Mouse (Mus musculus) left cerebral cortex, adult 11 months (tissue): ENCODE results near the gene Banf1.
"Not testable (repeated sequence)": the region's sequence is repeated elsewhere in the genome, so short reads cannot be mapped to it uniquely, and the experiment has no call there.

ENCODE experiments used
- DNase-seq: peaks from one replicate; pipeline ENCODE4 v3.0.0; 2022; ENCODE audit warnings: low spot score

Gene Banf1

DNA sequence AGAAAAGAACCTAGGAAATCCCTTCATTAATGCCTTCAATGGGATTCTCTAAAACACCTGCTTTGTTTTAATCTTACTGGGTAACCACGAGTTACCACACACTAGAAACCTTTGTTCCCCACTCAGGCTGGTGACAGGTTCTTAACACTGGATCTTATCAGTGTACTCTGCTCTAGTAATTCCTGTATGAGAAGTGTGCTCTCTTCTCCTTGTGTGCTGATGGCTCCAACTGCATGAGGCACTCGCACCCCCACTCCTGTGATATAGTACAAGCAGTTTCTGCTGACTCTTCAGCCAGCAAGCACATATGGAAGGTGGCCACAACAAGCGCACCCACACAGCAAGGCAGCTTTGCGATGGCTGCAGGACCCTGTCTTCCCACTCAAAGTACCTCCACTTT is 7.2 kb upstream of the Banf1 start:
- no peak for DNase-seq

DNA sequence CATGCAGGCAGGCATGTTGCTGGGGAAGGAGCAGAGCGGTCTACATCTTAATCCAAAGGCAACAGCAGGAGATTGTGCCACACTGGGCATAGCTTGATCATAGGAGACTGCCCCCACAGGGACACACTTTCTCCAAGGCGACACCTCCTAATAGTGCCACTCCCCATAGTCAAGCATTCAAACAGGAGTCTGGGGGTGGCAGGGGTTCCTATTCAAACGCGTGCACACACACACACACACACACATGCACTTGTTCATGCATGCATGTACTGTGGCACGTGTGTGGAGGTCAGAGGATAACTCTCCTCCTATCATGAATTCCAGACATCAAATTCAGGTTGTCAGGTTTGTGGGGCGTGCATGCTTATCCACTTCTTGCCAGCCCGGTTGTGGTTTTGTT is 5.8 kb upstream of the Banf1 start:
- no peak for DNase-seq

DNA sequence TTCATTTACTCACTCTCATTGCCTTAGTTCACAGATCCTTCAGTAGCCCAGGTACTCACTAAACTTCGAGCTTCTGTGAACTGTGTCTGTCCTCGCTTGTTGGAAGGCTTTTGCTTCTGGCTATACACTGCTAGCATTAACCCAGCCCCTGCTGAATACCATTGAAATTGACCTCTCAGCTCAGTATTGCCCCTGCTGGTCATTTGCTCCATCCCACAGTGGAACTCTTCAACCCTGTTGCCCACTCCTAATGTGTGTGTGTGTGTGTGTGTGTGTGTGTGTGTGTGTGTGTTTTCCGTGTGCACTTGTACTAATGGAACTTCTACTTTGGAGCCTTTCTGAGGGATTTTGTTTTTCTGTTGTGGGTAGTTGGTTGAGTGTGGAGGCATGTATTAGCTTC is 4.0 kb upstream of the Banf1 start:
- DNase-seq = no peak

DNA sequence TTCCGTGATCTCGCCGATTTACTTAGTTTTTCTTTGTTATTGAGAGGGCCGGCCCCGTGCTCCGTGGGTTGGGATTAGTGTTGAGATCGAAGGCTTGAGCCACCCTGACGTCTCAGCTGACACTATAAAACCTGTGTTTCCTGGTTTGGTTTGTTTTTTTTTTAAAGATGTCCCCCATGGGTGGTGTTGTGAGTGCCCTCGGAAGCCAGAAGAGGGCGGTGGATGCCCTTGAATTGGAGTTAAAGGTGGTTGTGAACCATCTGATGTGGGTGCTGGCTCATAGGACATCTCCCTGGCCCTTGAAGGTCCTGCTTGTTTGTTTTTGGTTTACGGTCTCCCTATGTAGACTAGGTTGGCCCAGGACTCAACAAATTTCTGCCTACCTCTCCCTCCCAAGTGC is 487 bp upstream of the Banf1 start:
- DNase-seq = no peak

DNA sequence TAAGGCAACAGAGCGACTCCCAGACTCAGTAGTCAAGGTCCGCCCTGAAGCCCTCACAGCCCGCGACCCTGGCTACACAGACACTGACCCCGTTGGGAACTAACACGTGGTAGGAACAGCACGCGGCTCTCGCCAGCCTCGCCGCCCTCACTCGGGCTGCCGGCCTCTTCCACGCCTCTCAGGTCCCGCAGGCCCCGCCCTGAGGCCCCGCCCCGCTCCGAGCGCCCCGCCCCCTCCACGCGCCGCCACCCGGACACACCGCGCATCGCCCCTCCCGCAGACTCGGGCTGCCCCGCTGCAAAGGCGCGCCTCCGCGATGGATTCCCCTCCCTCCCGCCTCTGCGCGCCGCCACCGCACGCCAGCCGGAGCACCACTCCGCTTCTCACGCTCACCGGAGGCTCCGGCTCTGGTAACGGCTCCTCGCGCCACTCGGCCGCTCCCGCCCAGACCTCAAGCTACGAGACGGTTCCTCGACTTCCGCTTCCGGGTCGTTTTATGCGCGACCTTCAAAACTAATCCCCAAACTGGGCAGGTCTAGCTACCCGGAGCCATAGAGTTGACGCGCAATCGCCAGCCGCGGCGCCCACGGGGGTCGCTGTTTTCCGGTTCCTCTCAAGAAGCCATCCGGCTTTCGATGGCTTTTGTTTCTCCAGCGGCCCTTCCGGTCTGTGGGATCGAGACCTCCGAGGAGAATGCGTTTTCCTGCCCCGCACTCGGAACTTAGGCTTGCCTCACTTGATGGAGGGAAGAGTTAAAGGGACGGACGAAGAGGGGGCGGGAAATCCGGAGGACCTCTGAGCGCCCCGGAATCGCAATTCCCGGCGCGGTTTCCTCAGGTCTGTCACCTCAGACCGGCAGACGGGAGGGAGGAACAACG is 554 bp downstream of the Banf1 start, which contains the start of gene Eif1ad:
Gene Eif1ad, plus strand, starts transcription at position 567 of the 878 bp plus-strand sequence.
- peak; percentile 88 for DNase-seq

DNA sequence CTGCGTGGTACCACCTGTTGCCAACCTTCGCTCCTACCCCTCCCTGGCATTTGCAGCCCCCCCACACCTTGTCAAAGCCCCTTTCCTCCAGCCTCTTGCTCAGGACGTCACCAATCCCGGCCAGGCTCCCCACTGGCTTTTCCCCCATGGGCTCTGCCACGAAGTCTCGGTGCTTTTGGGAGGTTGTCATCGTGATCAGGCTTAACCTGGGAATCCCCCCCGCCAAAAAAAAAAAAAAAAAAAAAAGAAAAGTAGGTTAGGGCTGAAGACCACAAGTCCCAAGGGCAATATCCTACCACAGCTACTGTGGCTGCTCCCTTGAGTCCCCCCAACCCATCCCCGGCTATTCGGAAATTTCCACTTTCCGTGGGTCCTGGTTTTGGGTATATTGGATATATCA is 1.2 kb downstream of the Banf1 start:
- DNase-seq = no peak

DNA sequence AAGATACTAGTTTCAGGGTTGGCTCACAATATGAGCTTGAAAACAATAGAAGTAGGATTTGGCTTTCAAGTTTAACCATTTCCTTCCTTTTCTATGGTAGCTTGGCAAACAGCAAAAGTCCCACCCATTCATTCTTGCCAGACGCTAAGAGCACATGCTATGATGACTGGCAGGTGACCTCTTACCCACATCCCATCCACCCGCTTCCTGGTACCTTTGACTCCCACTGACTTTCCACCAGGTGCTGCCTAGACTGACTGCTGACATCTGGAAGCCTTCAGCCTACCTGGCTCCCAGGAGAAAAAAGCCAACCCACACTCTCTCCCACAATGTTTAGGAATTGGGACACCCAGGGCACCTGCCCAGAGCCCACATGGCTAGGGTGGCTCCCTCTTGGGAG is 2.8 kb downstream of the Banf1 start:
- no peak for DNase-seq

DNA sequence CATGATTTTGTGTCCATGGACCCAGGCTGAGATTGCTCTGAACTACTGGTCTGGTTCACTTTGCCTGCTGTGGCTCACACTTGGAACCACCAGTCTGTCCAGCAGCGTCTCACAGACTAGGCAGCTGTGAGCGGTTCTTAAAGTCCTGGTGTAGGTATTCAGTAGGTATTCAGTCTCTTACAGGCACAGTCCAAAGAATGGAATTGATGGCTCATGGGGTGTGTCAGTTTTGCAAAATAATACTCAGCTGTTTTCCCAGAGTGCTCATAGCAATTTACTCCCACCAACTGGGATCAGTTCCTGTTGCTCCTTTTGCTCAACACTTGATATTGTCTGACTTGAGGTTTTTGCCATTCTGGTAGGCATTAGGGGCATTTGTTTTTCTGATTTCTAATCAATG is 4.8 kb downstream of the Banf1 start:
- DNase-seq = no peak

DNA sequence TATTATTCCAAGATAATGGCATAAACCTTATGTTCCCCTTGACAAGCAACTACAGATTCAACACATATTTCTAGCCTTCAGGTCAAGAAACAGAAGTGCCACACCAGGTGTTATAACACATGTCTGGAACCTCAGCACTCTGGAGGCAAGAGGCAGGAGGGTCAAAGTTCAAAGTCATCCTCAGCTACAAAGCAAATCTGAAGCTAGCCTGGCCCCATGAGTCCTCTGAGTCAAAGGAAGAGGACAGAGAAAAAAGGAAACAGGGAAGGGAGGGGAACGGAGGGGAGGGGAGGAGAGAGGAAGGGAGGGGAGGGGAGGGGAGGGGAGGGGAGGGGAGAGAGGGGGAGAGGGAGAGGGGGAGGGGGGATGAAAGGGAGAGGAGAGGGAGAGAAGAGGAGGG is 10.9 kb downstream of the Banf1 start:
- no peak for DNase-seq

DNA sequence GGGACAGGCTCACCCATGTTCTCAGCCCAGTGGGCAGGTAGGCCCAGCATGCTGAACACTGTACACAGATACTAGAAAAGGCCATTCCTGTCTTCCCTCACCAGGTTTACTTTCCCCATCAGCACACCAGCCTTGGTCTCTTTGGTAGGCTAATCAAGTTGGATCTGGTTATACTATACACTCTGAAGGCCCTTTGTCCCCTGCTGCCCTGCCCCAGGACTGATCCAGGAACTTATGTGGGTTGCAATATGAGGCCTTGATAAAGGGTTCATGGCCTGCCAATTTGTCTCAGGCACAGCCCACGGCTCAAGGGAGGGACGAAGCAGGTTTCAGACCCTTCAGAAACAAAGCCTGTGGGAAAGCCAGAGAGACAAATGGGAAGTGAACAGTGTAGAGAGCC is 13.4 kb downstream of the Banf1 start:
- DNase-seq = no peak

DNA sequence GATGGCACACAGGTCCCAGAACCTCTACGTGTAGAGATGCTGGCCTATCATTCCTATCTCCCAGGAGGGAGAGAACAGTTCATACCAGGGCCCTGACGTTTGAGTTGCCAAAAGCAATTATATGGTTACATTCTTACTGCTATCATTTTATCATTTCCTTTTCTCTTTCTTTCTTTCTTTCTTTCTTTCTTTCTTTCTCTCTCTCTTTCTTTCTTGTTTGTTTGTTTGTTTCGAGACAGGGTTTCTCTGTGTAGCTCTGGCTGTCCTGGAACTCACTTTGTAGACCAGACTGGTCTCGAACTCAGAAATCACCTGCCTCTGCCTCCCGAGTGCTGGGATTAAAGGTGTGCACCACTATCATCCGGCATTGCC is 17.5 kb downstream of the Banf1 start, which contains the start of gene Cst6:
Gene Cst6, minus strand, starts transcription at position 73 of the 372 bp plus-strand sequence.
- DNase-seq = not testable (repeated sequence)

DNA sequence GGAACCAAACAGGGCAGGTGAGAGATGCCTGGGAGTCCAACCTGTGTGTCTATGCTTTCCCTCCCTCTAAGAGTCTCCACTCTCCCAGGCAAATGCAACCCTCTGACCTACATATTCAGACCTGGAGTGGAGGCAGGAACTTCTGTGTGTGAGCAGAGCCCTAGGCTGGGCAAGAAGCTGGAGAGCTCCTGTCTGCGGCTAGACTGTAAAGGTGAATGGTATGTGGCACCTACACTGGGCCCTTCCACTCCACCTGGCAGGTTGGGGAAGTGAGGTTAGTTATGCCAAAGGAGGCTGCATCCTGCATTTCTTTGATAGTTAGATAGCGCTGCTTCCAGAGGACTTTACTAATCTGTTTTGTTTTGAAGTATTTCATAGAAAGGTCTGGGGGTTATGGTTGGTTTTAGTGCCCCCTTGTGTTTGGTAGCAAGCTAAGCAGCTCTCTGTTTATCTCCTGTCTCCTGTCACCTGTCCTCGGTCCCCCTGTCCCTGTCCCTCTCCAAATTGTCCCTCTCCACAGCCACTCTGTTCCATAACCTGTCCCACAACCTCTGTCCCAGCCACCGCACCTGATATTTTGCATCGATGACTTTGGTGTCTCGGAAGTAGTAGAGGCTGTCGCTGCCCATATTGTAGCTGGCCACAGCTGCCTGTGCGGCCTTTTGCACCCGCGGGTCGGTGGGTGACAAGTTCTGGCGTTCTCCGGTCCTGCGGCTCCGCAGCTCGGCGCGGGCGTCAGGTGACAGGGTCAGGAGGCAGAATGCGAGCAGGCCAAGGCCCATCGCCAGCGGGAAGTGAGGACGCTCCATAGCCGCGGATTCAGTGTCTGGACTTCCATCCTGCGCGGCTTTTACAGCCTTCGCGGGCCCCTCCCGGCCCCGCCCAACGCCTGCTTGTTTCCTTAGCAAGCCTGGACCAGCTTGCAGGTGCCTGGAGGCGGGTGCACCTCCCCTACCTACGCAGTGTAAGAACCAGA is 18.2 kb downstream of the Banf1 start:
- DNase-seq = no peak

DNA sequence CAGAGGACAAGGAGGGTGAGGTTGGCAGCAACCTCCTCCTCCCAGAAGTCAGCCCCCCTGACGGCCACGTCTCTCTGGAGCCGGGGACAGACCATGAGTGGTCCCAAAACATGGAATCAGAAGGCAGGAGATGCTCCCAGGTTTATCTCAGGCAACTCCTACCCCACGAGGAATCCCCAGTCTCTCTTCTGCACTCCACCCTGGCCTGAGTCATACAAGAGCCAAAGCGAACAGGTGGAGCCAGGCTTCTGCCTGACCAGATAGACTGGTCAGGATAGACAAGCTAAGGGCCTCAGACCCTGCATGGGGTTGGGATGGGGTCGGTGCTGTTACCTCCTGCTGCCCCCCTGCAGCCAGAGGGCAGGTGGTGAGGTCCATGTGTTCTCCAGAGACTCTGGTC is 18.9 kb downstream of the Banf1 start:
- no peak for DNase-seq

DNA sequence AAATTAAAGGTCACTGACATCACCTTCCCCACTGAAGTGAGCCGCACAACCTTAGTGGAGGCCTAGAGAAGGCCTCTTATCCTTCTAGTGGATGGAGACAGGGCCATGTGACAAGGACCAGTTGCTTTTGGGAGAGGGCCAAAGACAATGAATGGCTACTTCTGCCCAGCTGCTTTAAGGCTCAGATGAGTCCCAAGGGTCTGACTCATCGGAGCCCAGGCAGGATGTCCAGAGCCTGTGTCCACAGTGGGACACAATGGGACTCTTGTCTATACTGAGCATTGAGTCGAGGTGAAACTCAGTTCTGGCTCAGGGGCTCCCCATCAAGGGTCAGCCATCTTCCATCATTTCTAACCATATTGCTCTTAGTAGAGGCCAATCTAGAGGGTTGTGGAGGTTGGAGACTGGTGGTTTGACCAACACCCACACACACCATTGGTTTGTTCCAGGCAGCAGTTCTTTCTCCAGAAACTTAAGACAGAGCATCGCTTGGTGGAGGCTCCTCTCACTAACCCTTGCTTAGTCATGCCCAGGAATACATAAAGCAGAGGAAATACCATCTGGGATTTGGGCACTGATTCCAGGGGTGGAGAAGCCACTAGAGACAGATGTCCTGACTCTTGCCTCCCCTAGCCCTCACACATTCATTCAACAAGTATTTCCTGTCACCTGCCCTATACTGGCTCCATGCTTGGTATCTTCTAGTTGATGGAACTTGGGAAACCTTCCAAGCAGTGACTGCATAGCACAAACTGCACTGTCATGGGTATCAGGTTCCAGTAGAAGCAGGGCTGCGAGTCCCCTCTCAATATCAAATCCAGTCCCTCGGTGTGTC is 21.5 kb downstream of the Banf1 start:
- DNase-seq = no peak

DNA sequence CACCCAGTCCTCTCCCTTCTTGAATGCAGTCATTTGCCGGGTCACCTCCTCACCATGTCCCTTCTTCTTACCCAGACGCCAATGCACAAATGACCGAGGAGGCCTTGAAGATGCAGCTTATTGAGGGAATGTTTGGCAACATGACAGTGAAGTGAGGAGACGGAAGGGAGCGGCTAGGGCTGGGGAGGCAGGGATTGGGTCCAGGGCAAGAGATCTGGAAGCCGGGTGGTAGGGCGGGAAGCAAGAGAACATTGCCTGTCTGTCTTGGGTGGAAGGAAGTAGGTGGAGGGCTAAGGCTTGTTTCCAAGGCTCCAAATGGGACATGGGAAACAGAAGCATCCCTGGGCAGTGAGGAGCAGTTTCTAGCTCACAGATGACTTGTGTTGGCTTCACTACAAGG is 25.6 kb downstream of the Banf1 start:
- no peak for DNase-seq

DNA sequence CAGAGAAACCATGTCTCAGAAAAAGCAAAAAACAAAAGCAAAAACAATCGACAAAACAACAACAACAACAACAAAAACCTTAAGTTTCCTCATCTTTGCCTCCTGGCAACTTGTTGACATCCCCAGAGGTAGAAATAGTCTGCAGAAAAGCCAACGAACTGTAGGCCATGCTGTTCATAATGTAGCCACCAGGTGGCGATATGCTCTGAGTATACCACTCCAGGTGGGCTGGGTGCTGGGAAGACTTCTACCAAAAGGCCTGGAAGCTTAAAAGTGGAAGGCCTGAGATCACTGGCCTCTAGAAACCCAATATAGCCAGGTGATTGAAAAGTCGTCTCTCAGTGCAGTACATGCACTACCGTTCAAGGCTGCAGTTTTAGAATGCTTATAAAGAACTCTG is 29.0 kb downstream of the Banf1 start:
- peak; percentile 66 for DNase-seq

DNA sequence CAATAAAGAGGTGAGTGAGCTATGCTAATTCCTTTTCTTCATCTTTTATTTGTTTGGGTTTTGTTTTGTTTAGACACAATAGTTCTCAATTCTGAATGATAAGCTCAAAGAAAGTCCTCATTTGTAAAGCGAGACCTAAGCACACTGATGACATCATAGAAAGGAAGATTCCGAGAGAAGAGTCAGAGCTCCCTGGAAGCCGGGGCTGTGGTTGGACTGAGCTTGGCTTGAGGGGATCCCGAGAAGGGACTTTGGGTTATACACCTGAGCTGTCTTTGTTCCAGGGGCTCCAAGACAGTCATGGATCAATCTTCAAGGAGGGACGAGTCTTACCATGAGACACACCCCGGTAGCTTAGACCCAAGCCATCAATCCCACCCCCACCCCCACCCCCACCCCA is 31.5 kb downstream of the Banf1 start, which contains the start of gene Catsper1:
Gene Catsper1, plus strand, starts transcription at position 301 of the 400 bp plus-strand sequence.
- DNase-seq = no peak

DNA sequence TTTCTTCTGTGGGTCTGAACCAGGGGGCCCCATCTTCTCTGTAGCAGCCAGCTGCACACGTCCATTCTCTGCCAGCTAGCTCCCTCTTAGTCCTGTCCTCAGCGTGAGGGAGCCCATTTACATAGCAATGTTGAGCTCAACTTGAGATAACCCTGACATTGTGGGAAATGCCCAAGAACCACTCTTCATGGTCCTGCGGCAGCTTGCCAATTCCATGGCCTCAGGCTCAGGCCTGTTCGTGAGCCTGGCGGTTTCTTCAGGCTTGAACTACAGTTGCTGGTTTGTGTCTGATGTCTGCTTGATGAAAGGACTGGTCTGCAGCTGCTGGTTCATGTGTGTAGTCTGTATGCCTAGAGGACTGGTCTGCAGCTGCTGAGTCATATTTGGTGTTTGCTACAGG is 32.2 kb downstream of the Banf1 start:
- DNase-seq = no peak

DNA sequence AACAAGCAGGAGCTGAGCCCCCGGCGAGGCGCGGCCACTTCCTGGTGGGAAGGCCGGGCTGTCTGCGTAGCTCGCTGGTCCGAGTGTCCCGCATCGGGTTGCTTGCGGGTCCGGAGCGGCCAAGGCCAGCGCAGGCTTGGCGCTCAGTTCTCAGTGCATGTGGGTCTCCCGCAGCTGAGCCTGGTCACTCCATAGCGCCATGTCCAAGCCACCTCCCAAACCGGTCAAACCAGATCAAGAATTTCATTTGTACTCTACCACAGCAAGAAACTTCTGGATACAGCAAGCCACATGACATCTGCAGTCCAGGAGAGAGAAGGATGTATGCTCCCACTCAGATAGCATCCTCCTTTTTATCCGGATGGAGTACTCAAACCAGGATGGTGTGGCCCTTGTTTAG is 39.0 kb downstream of the Banf1 start:
- DNase-seq = no peak

DNA sequence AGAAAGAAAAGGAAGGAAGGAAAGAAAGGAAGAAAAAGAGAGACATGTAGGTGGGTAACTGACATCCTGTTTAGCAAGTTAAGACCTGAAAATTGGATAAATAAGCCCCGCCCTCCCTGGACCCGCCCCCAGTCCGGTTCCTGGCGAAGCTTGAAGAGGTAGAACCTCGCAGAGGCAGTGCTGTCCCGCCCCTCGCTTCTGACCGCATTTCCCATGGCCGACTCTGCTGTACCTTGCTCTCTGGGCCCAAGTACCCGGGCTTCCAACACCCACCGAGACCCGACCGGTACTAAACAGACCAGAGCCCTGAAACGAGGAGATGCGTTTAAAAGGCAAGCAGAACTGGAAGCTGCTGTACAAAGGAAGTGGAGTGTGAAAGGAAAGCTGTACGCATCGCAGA is 43.2 kb downstream of the Banf1 start:
- no peak for DNase-seq
